Mouse (Mus musculus) stomach, embryonic 14.5 days (tissue): ENCODE measurements at regions not wholly inside any gene's neighbourhood (a gene's known extent, or its start where the extent isn't known, plus 50 kb on each side); places are given as distances from the start of the nearest gene placed in this dataset.

ENCODE experiments used
- ATAC-seq: fragments of 200-750 bp; cut with Nextera tagmentation; 2 replicates; pipeline ENCODE4 v1.8.0; 2017; ENCODE audit warnings: low read depth, moderate TSS enrichment; ENCODE audit not compliant: insufficient number of reproducible peaks, insufficient read depth, low FRiP score
- H3K27ac ChIP-seq: fragments of 300-500 bp; sonication (generic); 2 replicates; pipeline ENCODE4 v1.5.1; 2014; ENCODE audit warnings: mild to moderate bottlenecking, low read length, moderate library complexity, mixed read lengths
- H3K27me3 ChIP-seq: fragments of 300-500 bp; sonication (generic); 2 replicates; pipeline ENCODE4 v1.6.1; 2014; ENCODE audit warnings: low read length, control low read depth, mixed read lengths; ENCODE audit not compliant: control insufficient read depth, insufficient read depth
- H3K36me3 ChIP-seq: fragments of 300-500 bp; sonication (generic); 2 replicates; pipeline ENCODE4 v1.6.1; 2014; ENCODE audit warnings: mild to moderate bottlenecking, control low read depth, low read length, moderate library complexity, mixed read lengths; ENCODE audit not compliant: control insufficient read depth, insufficient read depth
- H3K4me1 ChIP-seq: fragments of 300-500 bp; sonication (generic); 2 replicates; pipeline ENCODE4 v1.6.1; 2014; ENCODE audit warnings: low read length, control low read depth, mixed read lengths; ENCODE audit not compliant: control insufficient read depth, insufficient read depth
- H3K4me2 ChIP-seq: fragments of 300-500 bp; sonication (generic); replicated peaks from 2 replicates; pipeline ENCODE4 v1.6.1; 2014; ENCODE audit warnings: low read depth, low read length, control low read depth
- H3K4me3 ChIP-seq: fragments of 300-500 bp; sonication (generic); 2 replicates; pipeline ENCODE4 v1.5.1; 2014; ENCODE audit warnings: low read depth, low read length, control low read depth
- H3K9ac ChIP-seq: fragments of 300-500 bp; sonication (generic); replicated peaks from 2 replicates; pipeline ENCODE4 v1.6.1; 2014; ENCODE audit warnings: low read depth, mild to moderate bottlenecking, control low read depth, low read length, moderate library complexity, mixed read lengths
- H3K9me3 ChIP-seq: fragments of 300-500 bp; sonication (generic); 2 replicates; pipeline ENCODE4 v1.6.1; 2016; ENCODE audit warnings: low read depth, low read length, control low read depth; ENCODE audit not compliant: control insufficient read depth
- WGBS: fragments of 180-500 bp; shearing (Covaris S2); extraction: QIAGEN DNeasy Blood & Tissue Kit; methylation state at CpG from one replicate; pipeline ENCODE4 v1.1.7; 2014; 5-methylcytosine and 5-hydroxymethylcytosine counted together

DNA sequence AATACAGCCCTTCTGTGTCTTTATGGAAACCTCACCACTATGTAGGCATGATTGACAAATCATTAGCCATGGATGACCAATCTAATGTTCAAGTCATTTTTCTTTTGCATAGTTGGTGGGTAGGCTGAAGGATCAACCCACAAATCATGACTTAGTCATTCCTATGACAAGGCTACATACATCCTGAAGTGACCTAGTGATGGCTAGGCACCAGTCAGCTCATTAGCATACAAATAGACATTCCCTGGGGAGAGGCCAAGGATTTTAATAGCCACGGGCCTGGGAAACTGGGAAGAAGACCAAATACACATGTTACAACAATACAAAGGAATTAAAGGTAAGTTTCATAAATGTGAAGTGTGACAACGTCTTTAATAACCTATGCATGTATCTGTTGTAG lies 231.1 kb upstream of the Arglu1 start:
- H3K4me1 ChIP-seq, result 0 out of 2 replicates have a peak, but pooled peaks cover 4% of the 10 kb centered on the region
- no peak overlapping the region for H3K27ac ChIP-seq
- no peaks in the 10 kb centered on the region for H3K9me3 ChIP-seq
- no peak overlapping the region for H3K4me2 ChIP-seq
- no peak for ATAC-seq
- WGBS, result 55% methylated on average over 2 of the region's 2 CpGs
- H3K36me3 ChIP-seq, result no peaks in the 10 kb centered on the region
- H3K4me3 ChIP-seq, result no peak overlapping the region
- no peak overlapping the region for H3K9ac ChIP-seq
- no peaks in the 10 kb centered on the region for H3K27me3 ChIP-seq

GRCm38 (mm10) chr8:8919582-8920503 lies 229.5 kb upstream of the Arglu1 start:
- H3K36me3 ChIP-seq, result no peaks in the 10 kb centered on the region
- no peak for ATAC-seq
- no peak overlapping the region for H3K9ac ChIP-seq
- peaks cover 3% of the 10 kb centered on the region; the same call in 1 of the 2 replicates for H3K9me3 ChIP-seq
- 0 out of 2 replicates have a peak, but pooled peaks cover 4% of the 10 kb centered on the region for H3K4me1 ChIP-seq
- WGBS, result 25% methylated on average over 11 of the region's 11 CpGs
- no peak overlapping the region for H3K4me3 ChIP-seq
- no peaks in the 10 kb centered on the region for H3K27me3 ChIP-seq
- no peak overlapping the region for H3K4me2 ChIP-seq
- H3K27ac ChIP-seq, result no peak overlapping the region

GRCm38 (mm10) chr8:8919040-8919439 lies 228.7 kb upstream of the Arglu1 start:
- 71% methylated on average over 9 of the region's 9 CpGs for WGBS
- H3K4me2 ChIP-seq, result no peak overlapping the region
- H3K4me3 ChIP-seq, result no peak overlapping the region
- 0 out of 2 replicates have a peak, but pooled peaks cover 4% of the 10 kb centered on the region for H3K4me1 ChIP-seq
- H3K9me3 ChIP-seq, result peaks cover 3% of the 10 kb centered on the region; the same call in 1 of the 2 replicates
- H3K27ac ChIP-seq, result no peak overlapping the region
- H3K9ac ChIP-seq, result no peak overlapping the region
- no peaks in the 10 kb centered on the region for H3K36me3 ChIP-seq
- H3K27me3 ChIP-seq, result no peaks in the 10 kb centered on the region
- no peak for ATAC-seq

- H3K9ac ChIP-seq, result no peak overlapping the region
- H3K27ac ChIP-seq, result no peak overlapping the region
- H3K4me1 ChIP-seq, result no peaks in the 10 kb centered on the region
- no peaks in the 10 kb centered on the region for H3K27me3 ChIP-seq
- H3K4me2 ChIP-seq, result no peak overlapping the region
- 70% methylated on average over 7 of the region's 7 CpGs for WGBS
- no peak overlapping the region for H3K4me3 ChIP-seq
- no peaks in the 10 kb centered on the region for H3K9me3 ChIP-seq
- ATAC-seq, result no peak
- H3K36me3 ChIP-seq, result no peaks in the 10 kb centered on the region
Measured at GRCm38 (mm10) chr8:8907478-8908165, 217.3 kb upstream of the Arglu1 start.

DNA sequence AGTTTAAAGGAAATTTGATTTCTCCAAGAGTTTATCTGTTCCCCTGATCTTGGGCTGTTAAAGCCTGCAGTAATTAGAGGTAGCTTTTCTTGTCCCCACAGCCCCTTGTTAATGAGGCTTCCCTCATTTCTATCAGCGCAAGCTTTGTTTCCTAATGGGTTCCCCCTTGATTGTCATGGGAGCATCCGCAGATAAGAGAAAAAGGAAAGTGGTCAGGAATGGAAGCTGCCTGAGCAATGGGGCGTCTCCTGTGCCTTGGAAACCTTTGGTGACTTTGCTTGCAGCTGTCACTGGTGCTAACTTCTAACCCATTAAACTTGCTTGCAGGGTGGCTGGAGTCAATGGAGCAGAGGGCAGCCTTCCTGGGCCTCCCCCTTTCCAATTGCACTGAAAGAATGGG lies 202.7 kb upstream of the Arglu1 start:
- WGBS, result 44% methylated on average over 3 of the region's 3 CpGs
- no peak overlapping the region for H3K27ac ChIP-seq
- H3K4me2 ChIP-seq, result no peak overlapping the region
- H3K4me1 ChIP-seq, result no peaks in the 10 kb centered on the region
- no peak overlapping the region for H3K4me3 ChIP-seq
- no peaks in the 10 kb centered on the region for H3K27me3 ChIP-seq
- no peaks in the 10 kb centered on the region for H3K36me3 ChIP-seq
- H3K9me3 ChIP-seq, result no peaks in the 10 kb centered on the region
- H3K9ac ChIP-seq, result no peak overlapping the region
- ATAC-seq, result no peak

GRCm38 (mm10) chr8:8877286-8877685 lies 187.0 kb upstream of the Arglu1 start:
- ATAC-seq, result no peak
- no peak overlapping the region for H3K4me2 ChIP-seq
- WGBS, result 47% methylated on average over 5 of the region's 5 CpGs

DNA sequence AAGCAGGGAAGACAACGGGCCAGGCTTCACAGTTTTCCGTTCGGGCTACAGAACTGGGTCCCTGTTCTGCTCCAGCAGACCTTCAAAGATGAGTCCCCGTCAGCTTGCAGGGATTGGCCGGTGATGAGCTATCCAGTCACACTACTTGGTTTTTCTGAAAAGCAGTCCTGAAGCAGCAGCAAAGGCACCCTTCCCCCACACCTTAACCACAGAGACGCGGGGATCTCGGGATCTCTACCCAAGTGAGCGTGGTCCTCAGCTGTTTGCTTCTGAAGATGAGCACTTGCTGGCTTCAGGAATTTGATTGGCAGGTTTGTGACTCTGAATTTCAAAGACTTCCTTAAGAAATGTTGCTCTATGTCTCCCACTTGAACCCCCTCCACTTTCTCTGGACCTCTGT lies 186.6 kb upstream of the Arglu1 start:
- no peak for ATAC-seq
- Histone ChIP-seq H3K27me3 (no peaks in the 10 kb centered on the region), H3K9me3 (no peaks in the 10 kb centered on the region), H3K4me3 (no peak overlapping the region), H3K4me1 (no peaks in the 10 kb centered on the region), H3K4me2 (no peak overlapping the region), H3K9ac (no peak overlapping the region), H3K27ac (no peak overlapping the region), H3K36me3 (no peaks in the 10 kb centered on the region)
- 70% methylated on average over 9 of the region's 9 CpGs for WGBS

More at GRCm38 (mm10) chr8:8877286-8877685, 187.0 kb upstream of the Arglu1 start:
- Histone ChIP-seq H3K9me3 (no peaks in the 10 kb centered on the region), H3K27me3 (no peaks in the 10 kb centered on the region), H3K4me1 (no peaks in the 10 kb centered on the region), H3K9ac (no peak overlapping the region), H3K27ac (no peak overlapping the region), H3K4me3 (no peak overlapping the region), H3K36me3 (no peaks in the 10 kb centered on the region)

DNA sequence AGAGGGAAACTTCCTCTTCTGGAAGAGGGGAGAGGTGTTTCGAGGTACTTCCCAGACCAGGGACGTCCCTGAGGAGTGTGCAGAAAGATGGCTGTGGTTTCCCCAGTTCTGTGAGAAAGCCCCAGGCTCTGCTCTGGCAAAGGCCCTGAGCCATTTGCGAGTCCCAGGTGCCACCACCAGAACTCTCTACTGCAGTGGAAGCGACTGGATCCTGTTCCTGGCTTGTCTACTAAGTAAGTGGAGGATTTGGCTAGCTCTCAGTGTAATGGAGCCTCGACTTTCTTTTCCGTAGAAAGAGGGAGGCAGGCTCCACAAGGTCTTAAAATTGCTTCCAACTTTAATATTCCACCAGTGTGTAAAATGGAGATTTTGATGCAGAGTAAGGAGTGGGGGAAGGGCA lies 186.1 kb upstream of the Arglu1 start:
- H3K9ac ChIP-seq, result no peak overlapping the region
- H3K27me3 ChIP-seq, result no peaks in the 10 kb centered on the region
- no peak overlapping the region for H3K27ac ChIP-seq
- no peak overlapping the region for H3K4me2 ChIP-seq
- no peak overlapping the region for H3K4me3 ChIP-seq
- H3K36me3 ChIP-seq, result no peaks in the 10 kb centered on the region
- WGBS, result 86% methylated on average over 6 of the region's 6 CpGs
- H3K9me3 ChIP-seq, result no peaks in the 10 kb centered on the region
- no peaks in the 10 kb centered on the region for H3K4me1 ChIP-seq
- ATAC-seq, result no peak
